Mouse (Mus musculus) CH12F3 (cell line): ENCODE data around the gene Olfr721-ps1.

Source experiments
- in situ Hi-C: fragments of 300-500 bp; cut with MboI; formaldehyde crosslinking; loops from 2 replicates; pipeline ENCODE4 v1.14.3; 2020; ENCODE audit warnings: low sequenced_read_pairs

Gene Olfr721-ps1

GRCm38 (mm10) chr14:14400998-14401397, at the start of gene Olfr721-ps1:
Olfr721-ps1 (plus strand) TSS chr14:14401298.
- in situ Hi-C loops, result no loop called here

GRCm38 (mm10) chr14:14351721-14352590, 49.1 kb upstream of the Olfr721-ps1 start:
- in situ Hi-C loops, result no loop called here

GRCm38 (mm10) chr14:14352606-14353005, 48.5 kb upstream of the Olfr721-ps1 start:
- in situ Hi-C loops, result no loop called here

- in situ Hi-C loops, result no loop called here
Measured at GRCm38 (mm10) chr14:14353081-14353732, 47.9 kb upstream of the Olfr721-ps1 start.

- in situ Hi-C loops, result no loop called here
Measured at GRCm38 (mm10) chr14:14353740-14354510, 47.2 kb upstream of the Olfr721-ps1 start.

GRCm38 (mm10) chr14:14354511-14355359, 46.4 kb upstream of the Olfr721-ps1 start:
- in situ Hi-C loops, result no loop called here

GRCm38 (mm10) chr14:14355360-14355646, 45.8 kb upstream of the Olfr721-ps1 start:
- in situ Hi-C loops, result no loop called here

- in situ Hi-C loops, result no loop called here
Measured at GRCm38 (mm10) chr14:14395535-14395934, 5.6 kb upstream of the Olfr721-ps1 start.

- in situ Hi-C loops, result no loop called here
Measured at GRCm38 (mm10) chr14:14436078-14436658, 35.1 kb downstream of the Olfr721-ps1 start.
